9 mouse cellular contexts compared by ENCODE assay signal in genomic region chr3:144617633-144618180, GRCm38 (mm10). TPM values are rescaled to one million over a fixed set of nuclear protein-coding genes. Genes with fewer than 3 reads are reported as not detected.
DNase-seq lines count a peak whose midpoint lies in the region; ATAC-seq lines count a peak whose summit lies in the region.
"Had no signal": no experiment of that assay in that cellular context is flagged by ENCODE, and none has a peak within 500 bp of the region (broad histone marks: within the 10 kb centered on the region; RNA-seq: fewer than 3 reads in every experiment).

No protein-coding gene starts in this region.

- WGBS in intestine, embryonic 15.5 days = 69% methylated on average over 10 of the region's 10 CpGs
- WGBS in stomach, embryonic 16.5 days = 63% methylated on average over 10 of the region's 10 CpGs
- WGBS in forebrain, embryonic 15.5 days = 83% methylated on average over 10 of the region's 10 CpGs

- no peaks in the 10 kb centered on the region for H3K27me3 ChIP-seq in intestine, embryonic 15.5 days (replicated peaks)
- no peaks in the 10 kb centered on the region for H3K27me3 ChIP-seq in stomach, embryonic 16.5 days (ENCODE audit: control insufficient read depth, insufficient read depth, low read length)
- no peaks in the 10 kb centered on the region for H3K27me3 ChIP-seq in forebrain, embryonic 15.5 days
- H3K27me3 ChIP-seq: liver, embryonic 15.5 days had no signal

- peak; percentile 29 for DNase-seq in gastrocnemius, adult 18-20 months (ENCODE audit: low spot score)
- DNase-seq in gastrocnemius, postnatal 10 days = no peak
- DNase-seq in lung, postnatal 10 days = peak; percentile 52
- no peak for DNase-seq in lung, postnatal 25 days (ENCODE audit: low spot score)
- no peak for DNase-seq in cerebellum, adult 11 months

- no peak overlapping the region for H3K9ac ChIP-seq in intestine, embryonic 15.5 days
- H3K9ac ChIP-seq in stomach, embryonic 16.5 days (ENCODE audit: low read length) = no peak overlapping the region
- H3K9ac ChIP-seq in forebrain, embryonic 15.5 days (replicated peaks) = no peak overlapping the region
- H3K9ac ChIP-seq: liver, embryonic 15.5 days had no signal

- no peaks in the 10 kb centered on the region for H3K36me3 ChIP-seq in intestine, embryonic 15.5 days
- no peaks in the 10 kb centered on the region for H3K36me3 ChIP-seq in stomach, embryonic 16.5 days (ENCODE audit: control insufficient read depth, insufficient read depth, low read length)
- no peaks in the 10 kb centered on the region for H3K36me3 ChIP-seq in forebrain, embryonic 15.5 days
- H3K36me3 ChIP-seq: liver, embryonic 15.5 days had no signal

- peaks cover 24% of the 10 kb centered on the region; the same call in 1 of the 2 replicates for H3K4me1 ChIP-seq in intestine, embryonic 15.5 days (replicated peaks)
- 0 out of 2 replicates have a peak, but pooled peaks cover 10% of the 10 kb centered on the region for H3K4me1 ChIP-seq in stomach, embryonic 16.5 days (ENCODE audit: control insufficient read depth, insufficient read depth, low read length)
- peaks cover 8% of the 10 kb centered on the region for H3K4me1 ChIP-seq in forebrain, embryonic 15.5 days

- ATAC-seq in intestine, embryonic 15.5 days = no peak
- ATAC-seq in stomach, embryonic 16.5 days (ENCODE audit: insufficient read depth, low FRiP score) = 0 out of 2 replicates have a peak, but pooled peaks have one; percentile 35
- no peak for ATAC-seq in forebrain, embryonic 15.5 days (replicated peaks)

- H3K9me3 ChIP-seq in intestine, embryonic 15.5 days = no peaks in the 10 kb centered on the region
- no peaks in the 10 kb centered on the region for H3K9me3 ChIP-seq in stomach, embryonic 16.5 days (replicated peaks; ENCODE audit: control insufficient read depth, low read length)
- H3K9me3 ChIP-seq in forebrain, embryonic 15.5 days = no peaks in the 10 kb centered on the region
- H3K9me3 ChIP-seq: liver, embryonic 15.5 days had no signal

- no peak overlapping the region for H3K4me3 ChIP-seq in intestine, embryonic 15.5 days (replicated peaks)
- no peak overlapping the region for H3K4me3 ChIP-seq in stomach, embryonic 16.5 days (replicated peaks; ENCODE audit: low read length)
- H3K4me3 ChIP-seq in forebrain, embryonic 15.5 days = no peak overlapping the region
- H3K4me3 ChIP-seq: liver, embryonic 15.5 days had no signal

- H3K27ac ChIP-seq in intestine, embryonic 15.5 days = peak overlapping the region; percentile 56; the same call in 1 of the 2 replicates
- peak overlapping the region; percentile 55 for H3K27ac ChIP-seq in stomach, embryonic 16.5 days (ENCODE audit: low read length)
- no peak overlapping the region for H3K27ac ChIP-seq in forebrain, embryonic 15.5 days (replicated peaks)

- no peak overlapping the region for H3K4me2 ChIP-seq in intestine, embryonic 15.5 days (replicated peaks)
- H3K4me2 ChIP-seq in stomach, embryonic 16.5 days (ENCODE audit: low read depth, low read length) = no peak overlapping the region
- H3K4me2 ChIP-seq in forebrain, embryonic 15.5 days (replicated peaks) = no peak overlapping the region
- H3K4me2 ChIP-seq: liver, embryonic 15.5 days had no signal

RNA-seq across cellular contexts. Expression of gene Selenof, which starts 47.6 kb away (rescaled TPM):
- total RNA-seq in gastrocnemius, adult 18-20 months (2021) = 100 to 1,000 TPM; 109 to 111 TPM
- 100 to 1,000 TPM; 197 to 208 TPM for total RNA-seq in gastrocnemius, postnatal 10 days (2021)
- polyA plus RNA-seq in intestine, embryonic 15.5 days (2015; fragmentation: Nextera tagmentation; extraction: Ambion mirVana) = 618 and 622 TPM in 2 replicates
- 610 and 622 TPM in 2 replicates for polyA plus RNA-seq in stomach, embryonic 16.5 days (2015; fragmentation: Nextera tagmentation; extraction: Ambion mirVana)
- 528 and 529 TPM in 2 replicates for polyA plus RNA-seq in forebrain, embryonic 15.5 days (2015; fragmentation: Nextera tagmentation; extraction: Ambion mirVana)

RNA-seq across cellular contexts. Expression of gene Hs2st1, which starts 47.7 kb away (rescaled TPM):
- 10 to 100 TPM; 10.8 to 12.5 TPM for total RNA-seq in gastrocnemius, adult 18-20 months (2021)
- total RNA-seq in gastrocnemius, postnatal 10 days (2021) = 10 to 100 TPM; 22.0 to 27.4 TPM
- 9.4 and 10.3 TPM in 2 replicates for polyA plus RNA-seq in intestine, embryonic 15.5 days (2015; fragmentation: Nextera tagmentation; extraction: Ambion mirVana)
- polyA plus RNA-seq in stomach, embryonic 16.5 days (2015; fragmentation: Nextera tagmentation; extraction: Ambion mirVana) = 8.2 and 10.5 TPM in 2 replicates
- polyA plus RNA-seq in forebrain, embryonic 15.5 days (2015; fragmentation: Nextera tagmentation; extraction: Ambion mirVana) = 19.7 and 21.5 TPM in 2 replicates

Comparison
In these comparisons a context has a peak if more than half of its experiments do, and no peak if none do; other contexts are left out.
1. DNase-seq: peak in gastrocnemius, adult 18-20 months (single experiment) and lung, postnatal 10 days (single experiment); none in gastrocnemius, postnatal 10 days (single experiment), lung, postnatal 25 days (single experiment) and cerebellum, adult 11 months (single experiment).